Mouse (Mus musculus): ENCODE measurements around the gene Tnfrsf18.

DNA sequence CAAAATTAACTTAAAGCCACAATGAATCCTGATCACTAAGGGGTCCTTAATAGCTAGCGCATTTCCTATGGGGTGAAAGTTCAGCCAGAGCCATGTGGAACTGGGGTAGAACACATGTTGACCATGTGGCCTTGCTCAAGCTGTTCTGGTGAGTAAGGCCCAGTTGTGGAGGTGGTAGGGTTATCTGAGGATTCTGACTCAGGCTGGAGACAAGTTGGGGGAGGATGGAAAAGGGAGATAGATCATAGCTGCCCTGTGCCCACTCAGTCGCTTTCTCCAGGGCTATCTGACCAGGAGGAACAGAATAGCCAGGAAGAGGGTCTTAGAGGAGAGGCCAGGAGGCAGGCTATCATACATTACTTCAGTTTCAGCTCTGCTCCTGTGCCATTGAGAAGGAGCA lies 11.5 kb upstream of the Tnfrsf18 start:
- TF ChIP-seq TAL1 (IDR thresholded peaks at IDR 0.05; ENCODE audit: low read length): no peak
- no peak for TF ChIP-seq GATA1 (IDR thresholded peaks at IDR 0.05; ENCODE audit: low read length)

Measured in erythroblast, embryonic 14.5 days (primary cell).